Comparison of ENCODE assay signal across 8 mouse cellular contexts in the genomic region with DNA sequence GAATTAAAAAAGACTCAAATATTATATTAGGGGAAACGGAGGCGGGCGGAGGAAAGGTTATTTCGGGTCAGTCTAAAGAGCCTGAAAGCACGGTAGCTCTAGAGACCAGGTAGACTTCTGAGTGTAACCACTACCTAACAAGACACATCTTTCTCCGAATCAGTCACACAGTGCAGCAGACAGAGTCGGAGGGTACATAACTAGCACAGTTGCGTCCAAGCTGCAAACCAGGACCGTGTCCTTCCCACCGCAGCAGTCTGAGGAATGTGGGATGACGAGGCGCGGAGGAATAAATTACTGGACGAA. TPM values are rescaled to one million over a fixed set of nuclear protein-coding genes. Genes with fewer than 3 reads are reported as not detected.
DNase-seq lines count a peak whose midpoint lies in the region; ATAC-seq lines count a peak whose summit lies in the region.

No protein-coding gene starts in this region.

- H3K27ac ChIP-seq in heart, embryonic 15.5 days = peak overlapping the region; percentile 85
- H3K27ac ChIP-seq in brown adipose tissue, adult 24 weeks (replicated peaks; ENCODE audit: low read depth, low read length) = peak overlapping the region; percentile 96
- peak overlapping the region; percentile 89 for H3K27ac ChIP-seq in hindbrain, embryonic 16.5 days (ENCODE audit: low read depth, low read length)
- peak overlapping the region; percentile 93 for H3K27ac ChIP-seq in midbrain, embryonic 14.5 days (replicated peaks; ENCODE audit: low read depth, low read length)

- H3K4me3 ChIP-seq in heart, embryonic 15.5 days = peak overlapping the region; percentile 96
- peak overlapping the region; percentile 90 for H3K4me3 ChIP-seq in brown adipose tissue, adult 24 weeks (ENCODE audit: insufficient read depth, low read depth, low read length)
- H3K4me3 ChIP-seq in hindbrain, embryonic 16.5 days (ENCODE audit: low read length) = peak overlapping the region; percentile 76
- peak overlapping the region; percentile 90 for H3K4me3 ChIP-seq in midbrain, embryonic 14.5 days (replicated peaks; ENCODE audit: low read depth, low read length)

- peak overlapping the region; percentile 87 for H3K4me2 ChIP-seq in heart, embryonic 15.5 days
- peak overlapping the region; percentile 79 for H3K4me2 ChIP-seq in hindbrain, embryonic 16.5 days (ENCODE audit: low read length)
- H3K4me2 ChIP-seq in midbrain, embryonic 14.5 days (ENCODE audit: low read length) = peak overlapping the region; percentile 95

- 15% methylated on average over 14 of the region's 14 CpGs for WGBS in heart, embryonic 15.5 days
- whole genome bisulfite sequencing in hindbrain, embryonic 16.5 days = 17% methylated on average over 14 of the region's 14 CpGs
- 21% methylated on average over 14 of the region's 14 CpGs for WGBS in midbrain, embryonic 14.5 days

- peaks cover 11% of the 10 kb centered on the region for H3K4me1 ChIP-seq in heart, embryonic 15.5 days (replicated peaks)
- peaks cover 6% of the 10 kb centered on the region; the same call in 1 of the 2 replicates for H3K4me1 ChIP-seq in brown adipose tissue, adult 24 weeks (ENCODE audit: control insufficient read depth, insufficient read depth, insufficient read length, low read length)
- H3K4me1 ChIP-seq in hindbrain, embryonic 16.5 days (ENCODE audit: control insufficient read depth, insufficient read depth, low read depth, low read length) = peaks cover 19% of the 10 kb centered on the region
- peaks cover 10% of the 10 kb centered on the region for H3K4me1 ChIP-seq in midbrain, embryonic 14.5 days (ENCODE audit: control insufficient read depth, insufficient read depth, low read length)

- no peaks in the 10 kb centered on the region for H3K36me3 ChIP-seq in heart, embryonic 15.5 days
- H3K36me3 ChIP-seq in hindbrain, embryonic 16.5 days (ENCODE audit: control insufficient read depth, insufficient read depth, low read length) = no peaks in the 10 kb centered on the region
- H3K36me3 ChIP-seq in midbrain, embryonic 14.5 days (ENCODE audit: control insufficient read depth, insufficient read depth, low read length) = no peaks in the 10 kb centered on the region

- H3K9ac ChIP-seq in heart, embryonic 15.5 days = peak overlapping the region; percentile 80
- H3K9ac ChIP-seq in hindbrain, embryonic 16.5 days (ENCODE audit: low read depth, low read length) = peak overlapping the region; percentile 74
- H3K9ac ChIP-seq in midbrain, embryonic 14.5 days (replicated peaks; ENCODE audit: low read length) = peak overlapping the region; percentile 88

- no peaks in the 10 kb centered on the region for H3K27me3 ChIP-seq in heart, embryonic 15.5 days
- no peaks in the 10 kb centered on the region for H3K27me3 ChIP-seq in hindbrain, embryonic 16.5 days (replicated peaks; ENCODE audit: control insufficient read depth, insufficient read depth, low read length)
- no peaks in the 10 kb centered on the region for H3K27me3 ChIP-seq in midbrain, embryonic 14.5 days (ENCODE audit: control insufficient read depth, insufficient read depth, low read length)

- H3K9me3 ChIP-seq in heart, embryonic 15.5 days (replicated peaks) = no peaks in the 10 kb centered on the region
- H3K9me3 ChIP-seq in hindbrain, embryonic 16.5 days (ENCODE audit: control insufficient read depth, low read length) = no peaks in the 10 kb centered on the region
- H3K9me3 ChIP-seq in midbrain, embryonic 14.5 days (ENCODE audit: control insufficient read depth, low read length) = no peaks in the 10 kb centered on the region

- no peak for DNase-seq in heart, adult 18-20 months
- no peak for DNase-seq in midbrain, embryonic 14.5 days
- DNase-seq in thymus, postnatal 4 days = no peak
- DNase-seq in cerebellum, postnatal 25 days = no peak

- peak; percentile 18; the same call in 1 of the 2 replicates for ATAC-seq in heart, embryonic 15.5 days (replicated peaks; ENCODE audit: insufficient number of reproducible peaks, insufficient read depth, low FRiP score, low read depth)
- peak; percentile 66 for ATAC-seq in hindbrain, embryonic 16.5 days
- 0 out of 2 replicates have a peak, but pooled peaks have one; percentile 15 for ATAC-seq in midbrain, embryonic 14.5 days (ENCODE audit: low FRiP score, low TSS enrichment)
- ATAC-seq in erythroid progenitor cell, adult 5-6 weeks (replicated peaks; ENCODE audit: low FRiP score, poor library complexity, severe bottlenecking) = no peak

RNA-seq across cellular contexts. Expression of a gene that starts 0.8 kb away (rescaled TPM):
- 7.5 and 7.7 TPM in 2 replicates for polyA plus RNA-seq in heart, embryonic 15.5 days (2015; fragmentation: Nextera tagmentation; extraction: Ambion mirVana)
- total RNA-seq in heart, adult 18-20 months (2021) = 10 to 100 TPM; 21.5 to 24.3 TPM
- 17.2 and 18.7 TPM in 2 replicates for polyA plus RNA-seq in brown adipose tissue, adult 24 weeks (2012; ENCODE audit: insufficient read depth, insufficient read length, missing spikeins)
- polyA plus RNA-seq in hindbrain, embryonic 16.5 days (2015; fragmentation: Nextera tagmentation; extraction: Ambion mirVana) = 10.2 and 11.3 TPM in 2 replicates
- 5.7 and 6.7 TPM in 2 replicates for polyA plus RNA-seq in midbrain, embryonic 14.5 days (2014; fragmentation: Nextera tagmentation; extraction: Ambion mirVana)
- total RNA-seq in erythroid progenitor cell, adult 5-6 weeks (2015; ENCODE audit: low replicate concordance) = 2.5 and 14.8 TPM in 2 replicates
- 10.7 and 22.6 TPM in 2 replicates for total RNA-seq in erythroid progenitor cell, adult 5-6 weeks (2017; ENCODE audit: low replicate concordance)

RNA-seq across cellular contexts. Expression of a gene that starts 0.9 kb away (rescaled TPM):
- 6.0 and 8.7 TPM in 2 replicates for polyA plus RNA-seq in heart, embryonic 15.5 days (2015; fragmentation: Nextera tagmentation; extraction: Ambion mirVana)
- 10 to 100 TPM; 16.5 to 19.6 TPM for total RNA-seq in heart, adult 18-20 months (2021)
- polyA plus RNA-seq in brown adipose tissue, adult 24 weeks (2012; ENCODE audit: insufficient read depth, insufficient read length, missing spikeins) = 7.5 and 8.8 TPM in 2 replicates
- 12.2 and 13.1 TPM in 2 replicates for polyA plus RNA-seq in hindbrain, embryonic 16.5 days (2015; fragmentation: Nextera tagmentation; extraction: Ambion mirVana)
- polyA plus RNA-seq in midbrain, embryonic 14.5 days (2014; fragmentation: Nextera tagmentation; extraction: Ambion mirVana) = 18.0 and 19.8 TPM in 2 replicates
- total RNA-seq in erythroid progenitor cell, adult 5-6 weeks (2015; ENCODE audit: low replicate concordance) = 31.7 and 35.2 TPM in 2 replicates
- total RNA-seq in erythroid progenitor cell, adult 5-6 weeks (2017; ENCODE audit: low replicate concordance) = 35.3 and 54.3 TPM in 2 replicates
